Mouse (Mus musculus) ES-Bruce4 (cell line): ENCODE measurements around the gene Nudt5. TPM values are rescaled to one million over a fixed set of nuclear protein-coding genes. Genes with fewer than 3 reads are reported as not detected.

Experiments used
- H3K27ac ChIP-seq: 2 replicates; pipeline ENCODE4 v1.5.1; 2012; ENCODE audit warnings: low read length, inconsistent platforms; ENCODE audit not compliant: insufficient read depth
- H3K27me3 ChIP-seq: 2 replicates; pipeline ENCODE4 v1.6.1; 2012; ENCODE audit warnings: mild to moderate bottlenecking, low read length, inconsistent platforms; ENCODE audit not compliant: control insufficient read depth, poor library complexity, insufficient read depth, severe bottlenecking
- H3K36me3 ChIP-seq: 2 replicates; pipeline ENCODE4 v1.6.1; 2012; ENCODE audit warnings: inconsistent platforms, mild to moderate bottlenecking, low read length, moderate library complexity; ENCODE audit not compliant: control insufficient read depth, poor library complexity, insufficient read depth, severe bottlenecking
- H3K4me1 ChIP-seq: one replicate; pipeline ENCODE4 v1.8.1; 2011; ENCODE audit warnings: low read length; ENCODE audit not compliant: control insufficient read depth, insufficient read depth
- H3K4me3 ChIP-seq: 2 replicates; pipeline ENCODE4 v1.5.1; 2011; ENCODE audit warnings: low read depth, mild to moderate bottlenecking, low read length
- H3K9ac ChIP-seq: 2 replicates; pipeline ENCODE4 v1.6.1; 2012; ENCODE audit warnings: low read depth, mild to moderate bottlenecking, inconsistent platforms; ENCODE audit not compliant: poor library complexity, severe bottlenecking
- H3K9me3 ChIP-seq: replicated peaks from 2 replicates; pipeline ENCODE4 v1.6.1; 2012; ENCODE audit warnings: mild to moderate bottlenecking, low read length, inconsistent platforms; ENCODE audit not compliant: control insufficient read depth, poor library complexity, insufficient read depth, severe bottlenecking
- CTCF ChIP-seq: IDR thresholded peaks from one replicate; pipeline ENCODE4 v1.8.1; 2011; ENCODE audit warnings: low read depth, low read length
- EP300 ChIP-seq: IDR thresholded peaks from 2 replicates; pipeline ENCODE4 v1.6.1; 2011; ENCODE audit warnings: low read depth, low read length; ENCODE audit not compliant: insufficient read depth
- POLR2A ChIP-seq: IDR thresholded peaks from one replicate; pipeline ENCODE4 v1.8.1; 2011; ENCODE audit warnings: low read length; ENCODE audit not compliant: insufficient read depth
- polyA plus RNA-seq: library from polyadenylated mRNA; stranded (reverse); fragments of >200 nt; gene quantifications from 2 replicates; pipeline ENCODE4 v1.2.4, GENCODE M21; 2011; ENCODE audit warnings: low read depth; ENCODE audit not compliant: missing spikeins, insufficient read depth, insufficient read length

The Nudt5 gene
- polyA plus RNA-seq, 1 experiment = 112 TPM

DNA sequence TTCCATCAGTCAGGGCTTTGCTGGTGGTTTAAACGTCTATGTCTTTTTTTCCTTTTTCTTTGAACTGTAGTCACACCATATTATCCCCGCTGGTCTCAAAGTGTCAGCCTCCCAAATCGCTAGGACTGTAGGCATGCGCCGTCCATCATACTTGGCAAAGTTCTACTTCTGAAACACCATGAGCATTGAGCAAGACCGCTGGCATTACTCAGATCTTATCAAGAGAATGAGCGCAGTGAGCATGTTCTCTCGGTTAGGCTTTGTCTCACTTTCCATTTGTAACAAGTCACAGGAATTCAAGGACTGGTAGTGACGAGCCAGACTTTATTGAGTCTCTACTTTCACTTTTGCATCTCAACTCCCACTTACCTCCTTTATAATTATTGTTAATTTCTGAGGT lies 6.3 kb downstream of the Nudt5 start:
- TF ChIP-seq CTCF (no peak), EP300 (no peak), POLR2A (no peak)
- Histone ChIP-seq H3K9ac (no peak overlapping the region), H3K27me3 (no peaks in the 10 kb centered on the region), H3K9me3 (no peaks in the 10 kb centered on the region), H3K36me3 (peaks cover 17% of the 10 kb centered on the region), H3K4me3 (no peak overlapping the region), H3K27ac (no peak overlapping the region), H3K4me1 (peaks cover 2% of the 10 kb centered on the region)

DNA sequence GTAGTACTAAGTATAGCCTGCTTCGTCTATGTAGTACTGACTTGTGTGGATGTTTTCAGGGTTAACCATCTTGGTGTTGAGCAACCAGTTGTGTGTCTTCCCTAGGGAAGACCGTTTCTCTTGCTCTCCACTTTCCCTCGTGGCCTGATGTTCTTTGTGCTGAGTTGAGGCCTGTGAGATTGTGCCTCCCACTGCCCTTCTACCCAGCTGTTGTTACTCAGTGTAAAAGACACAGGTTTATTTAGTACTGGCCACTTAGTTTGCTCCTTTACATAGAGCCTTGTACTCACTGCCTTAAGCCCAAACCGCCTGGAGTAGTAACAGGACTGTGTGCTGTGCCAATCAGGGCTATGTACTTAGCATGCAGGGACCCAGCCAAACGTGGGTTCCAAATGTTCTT lies 7.0 kb downstream of the Nudt5 start:
- TF ChIP-seq POLR2A (no peak), EP300 (no peak)
- Histone ChIP-seq H3K36me3 (peaks cover 21% of the 10 kb centered on the region), H3K9ac (no peak overlapping the region), H3K9me3 (no peaks in the 10 kb centered on the region), H3K27ac (no peak overlapping the region), H3K27me3 (no peaks in the 10 kb centered on the region), H3K4me1 (peaks cover 2% of the 10 kb centered on the region), H3K4me3 (no peak overlapping the region)

DNA sequence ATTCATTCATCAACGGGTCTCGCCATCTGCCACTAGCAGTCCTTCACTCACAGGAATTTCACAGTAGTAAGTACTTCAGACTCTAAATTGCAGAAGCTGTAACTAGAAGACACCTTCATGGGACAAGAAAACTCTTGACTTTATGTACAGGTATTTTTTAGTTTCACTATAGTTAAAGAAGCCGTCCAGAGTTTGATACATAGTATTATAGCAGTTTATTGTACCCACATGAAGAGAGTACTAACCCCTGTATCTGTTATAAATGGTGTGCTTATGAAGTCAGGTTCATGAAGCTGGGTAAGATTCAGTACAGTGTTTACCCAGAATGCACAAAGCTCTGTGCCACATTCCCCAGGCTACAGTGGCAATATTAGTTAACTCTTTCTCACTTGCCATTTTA lies 18.0 kb downstream of the Nudt5 start, which contains the start of gene Gm13199:
Gene Gm13199, minus strand, starts transcription at position 101 of the 400 bp plus-strand sequence.
- Histone ChIP-seq H3K27me3 (no peaks in the 10 kb centered on the region), H3K9me3 (no peaks in the 10 kb centered on the region), H3K4me3 (no peak within 1 kb of the TSS), H3K9ac (no peak within 1 kb of the TSS), H3K4me1 (no peaks in the 10 kb centered on the region), H3K27ac (no peak within 1 kb of the TSS), H3K36me3 (peaks cover 33% of the 10 kb centered on the region)
- TF ChIP-seq POLR2A (no peak), CTCF (no peak), EP300 (no peak)

DNA sequence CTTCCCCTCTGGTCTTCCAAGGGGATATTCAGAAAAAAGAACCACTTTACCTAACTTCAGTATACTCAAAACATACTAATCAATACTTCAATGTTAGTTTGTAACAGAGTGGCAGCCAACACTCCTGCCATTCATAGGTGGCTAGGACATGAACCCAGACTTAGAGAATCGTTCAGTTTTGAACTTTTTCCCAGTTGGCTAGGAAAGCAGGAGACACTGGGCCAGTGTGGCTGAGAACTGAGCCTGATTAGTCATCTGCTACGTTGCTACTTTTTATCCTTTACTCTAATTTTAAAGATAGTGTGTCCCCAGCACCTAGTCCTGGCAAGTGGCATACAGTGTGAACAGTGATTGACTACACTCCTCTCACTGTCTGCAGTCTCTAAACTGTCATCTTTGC lies 22.9 kb downstream of the Nudt5 start:
- Histone ChIP-seq H3K4me3 (no peak overlapping the region), H3K4me1 (no peaks in the 10 kb centered on the region), H3K9ac (no peak overlapping the region), H3K9me3 (no peaks in the 10 kb centered on the region), H3K27me3 (no peaks in the 10 kb centered on the region), H3K27ac (no peak overlapping the region), H3K36me3 (peaks cover 43% of the 10 kb centered on the region)
- TF ChIP-seq EP300 (no peak), POLR2A (no peak), CTCF (no peak)

DNA sequence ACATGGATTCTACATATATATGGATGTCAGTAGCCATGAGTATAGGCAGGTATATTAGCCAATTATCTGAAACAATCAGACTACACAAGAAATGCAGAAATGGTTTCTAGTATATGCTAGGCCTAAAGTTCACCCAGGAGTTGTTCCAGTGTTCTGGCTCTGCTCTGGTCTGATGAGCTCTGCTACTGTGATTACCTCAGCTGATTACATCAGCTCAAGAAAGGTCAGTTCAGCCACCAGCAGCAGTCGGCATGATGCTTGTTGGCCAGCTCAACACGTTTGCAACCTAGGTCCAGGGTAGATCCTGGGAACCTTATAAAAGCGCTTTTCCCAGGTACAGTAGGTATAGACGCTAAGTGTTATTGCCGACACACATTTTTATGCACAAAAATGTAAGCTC lies 24.9 kb downstream of the Nudt5 start:
- Histone ChIP-seq H3K27ac (no peak overlapping the region), H3K9ac (no peak overlapping the region), H3K36me3 (peaks cover 46% of the 10 kb centered on the region), H3K9me3 (no peaks in the 10 kb centered on the region), H3K4me1 (no peaks in the 10 kb centered on the region), H3K27me3 (no peaks in the 10 kb centered on the region), H3K4me3 (no peak overlapping the region)
- TF ChIP-seq POLR2A (no peak), CTCF (no peak), EP300 (no peak)

DNA sequence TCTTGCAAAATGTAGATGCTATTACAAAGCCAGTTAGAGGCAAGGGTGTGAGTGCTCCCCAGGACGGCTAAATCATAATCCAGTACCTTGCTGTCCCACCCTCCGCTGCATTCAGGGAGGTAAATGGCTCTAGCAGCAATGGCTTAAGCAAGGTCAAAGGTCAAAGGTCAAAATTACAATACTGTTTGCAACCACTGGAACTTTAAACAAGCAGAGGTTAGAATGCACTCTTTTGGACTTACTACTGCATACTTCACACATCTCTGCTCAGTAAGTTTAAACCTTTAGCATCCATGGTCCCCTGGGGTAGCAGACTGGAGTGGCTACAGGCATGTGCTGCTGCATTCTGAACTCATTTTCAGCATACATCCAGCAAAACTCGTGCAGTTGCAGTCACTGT lies 32.6 kb downstream of the Nudt5 start:
- H3K27ac ChIP-seq = no peak overlapping the region
- no peak overlapping the region for H3K4me3 ChIP-seq
- no peak for TF ChIP-seq CTCF
- no peak for TF ChIP-seq POLR2A
- no peak for TF ChIP-seq EP300
- H3K4me1 ChIP-seq = peaks cover 3% of the 10 kb centered on the region
- H3K9me3 ChIP-seq = no peaks in the 10 kb centered on the region
- no peaks in the 10 kb centered on the region for H3K27me3 ChIP-seq
- peaks cover 59% of the 10 kb centered on the region for H3K36me3 ChIP-seq
- H3K9ac ChIP-seq = no peak overlapping the region
